Mouse (Mus musculus) kidney, adult 2 months (tissue): ENCODE results near the gene Chst11. TPM values are rescaled to one million over a fixed set of nuclear protein-coding genes. Genes with fewer than 3 reads are reported as not detected.

Experiments used
- DNase-seq: peaks from one replicate; pipeline ENCODE4 v3.0.0; 2021
- H3K27ac ChIP-seq: fragments of 200-500 bp; 2 replicates; pipeline ENCODE4 v1.5.1; 2012; ENCODE audit warnings: low read depth, low read length, control low read depth, inconsistent platforms; ENCODE audit not compliant: insufficient read depth
- H3K27me3 ChIP-seq: fragments of 200-500 bp; replicated peaks from 2 replicates; pipeline ENCODE4 v1.6.1; 2012; ENCODE audit warnings: mild to moderate bottlenecking, moderate library complexity, low read length, inconsistent platforms; ENCODE audit not compliant: control insufficient read depth, insufficient read depth
- H3K36me3 ChIP-seq: fragments of 200-500 bp; 2 replicates; pipeline ENCODE4 v1.6.1; 2012; ENCODE audit warnings: mild to moderate bottlenecking, moderate library complexity, low read length, inconsistent platforms; ENCODE audit not compliant: control insufficient read depth, insufficient read depth
- H3K4me1 ChIP-seq: fragments of 200-500 bp; 2 replicates; pipeline ENCODE4 v1.6.1; 2011; ENCODE audit warnings: low read length; ENCODE audit not compliant: control insufficient read depth, insufficient read depth
- H3K4me3 ChIP-seq: fragments of 200-500 bp; 2 replicates; pipeline ENCODE4 v1.5.1; 2011; ENCODE audit warnings: mild to moderate bottlenecking, low read depth, low read length, control low read depth; ENCODE audit not compliant: insufficient read depth
- CTCF ChIP-seq: fragments of 200-500 bp; conservative IDR thresholded peaks from 2 replicates; pipeline ENCODE4 v1.5.1; 2011; ENCODE audit warnings: low read depth, mild to moderate bottlenecking, control low read depth, low read length, moderate library complexity, mixed read lengths; ENCODE audit not compliant: insufficient read depth, insufficient read length
- POLR2A ChIP-seq: fragments of 200-500 bp; IDR thresholded peaks from one replicate; pipeline ENCODE4 v1.6.1; 2011; ENCODE audit warnings: low read depth, low read length, control low read depth
- WGBS: fragments of 180-500 bp; shearing (Covaris S2); methylation state at CpG from one replicate; pipeline ENCODE4 v1.1.7; 2018; 5-methylcytosine and 5-hydroxymethylcytosine counted together
- polyA plus RNA-seq: library from polyadenylated mRNA; depleted of rRNA; stranded (reverse); fragments of >200 nt; gene quantifications from 2 replicates; pipeline ENCODE4 v1.2.3, GENCODE M21; 2012

Gene Chst11
- polyA plus RNA-seq, 1 experiment, result 8.0 TPM

DNA sequence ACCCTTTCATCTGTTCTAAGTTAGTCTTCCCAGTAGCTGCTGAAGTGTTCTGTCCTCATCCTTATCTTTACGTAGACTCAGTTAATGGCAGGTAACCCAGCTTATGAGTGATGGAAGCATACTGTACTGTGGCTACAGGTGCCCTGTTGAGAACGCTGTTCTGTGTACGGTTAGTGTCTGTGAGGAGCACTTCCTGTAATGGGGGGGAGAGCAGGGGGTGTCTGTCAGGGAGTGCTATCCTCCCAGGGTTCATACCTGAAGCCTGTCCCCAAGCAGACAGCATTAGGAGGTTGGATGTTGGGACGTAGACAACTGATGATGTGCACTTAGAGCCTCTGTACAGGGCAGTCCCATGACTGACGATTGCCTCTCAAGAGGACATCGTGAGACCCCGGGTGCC lies 18.6 kb downstream of the Chst11 start:
- 89% methylated on average over 7 of the region's 7 CpGs for WGBS
- DNase-seq, result no peak
- H3K36me3 ChIP-seq, result no peaks in the 10 kb centered on the region
- H3K4me3 ChIP-seq, result no peak overlapping the region
- H3K27ac ChIP-seq, result no peak overlapping the region
- no peaks in the 10 kb centered on the region for H3K4me1 ChIP-seq
- H3K27me3 ChIP-seq, result no peaks in the 10 kb centered on the region
- TF ChIP-seq CTCF (no peak), POLR2A (no peak)

GRCm38 (mm10) chr10:83004389-83004788 lies 19.1 kb downstream of the Chst11 start:
- peak; percentile 33 for DNase-seq
- no peak overlapping the region for H3K27ac ChIP-seq

GRCm38 (mm10) chr10:83005003-83005402 lies 19.7 kb downstream of the Chst11 start:
- no peak overlapping the region for H3K4me3 ChIP-seq
- H3K4me1 ChIP-seq, result no peaks in the 10 kb centered on the region
- peak; percentile 28 for DNase-seq
- TF ChIP-seq CTCF (no peak), POLR2A (no peak)
- 72% methylated on average over 4 of the region's 4 CpGs for WGBS
- no peaks in the 10 kb centered on the region for H3K27me3 ChIP-seq
- no peak overlapping the region for H3K27ac ChIP-seq
- H3K36me3 ChIP-seq, result no peaks in the 10 kb centered on the region

More at GRCm38 (mm10) chr10:83004389-83004788, 19.1 kb downstream of the Chst11 start:
- Histone ChIP-seq H3K4me3 (no peak overlapping the region), H3K4me1 (no peaks in the 10 kb centered on the region), H3K27me3 (no peaks in the 10 kb centered on the region), H3K36me3 (no peaks in the 10 kb centered on the region)
- 48% methylated on average over 9 of the region's 9 CpGs for WGBS
- TF ChIP-seq CTCF (no peak), POLR2A (no peak)

- Histone ChIP-seq H3K36me3 (no peaks in the 10 kb centered on the region), H3K27ac (no peak overlapping the region), H3K27me3 (no peaks in the 10 kb centered on the region), H3K4me1 (no peaks in the 10 kb centered on the region), H3K4me3 (no peak overlapping the region)
- no peak for DNase-seq
- TF ChIP-seq POLR2A, result no peak
- no peak for TF ChIP-seq CTCF
- WGBS, result 90% methylated on average over 8 of the region's 8 CpGs
Measured at GRCm38 (mm10) chr10:83006258-83006657, 21.0 kb downstream of the Chst11 start.

DNA sequence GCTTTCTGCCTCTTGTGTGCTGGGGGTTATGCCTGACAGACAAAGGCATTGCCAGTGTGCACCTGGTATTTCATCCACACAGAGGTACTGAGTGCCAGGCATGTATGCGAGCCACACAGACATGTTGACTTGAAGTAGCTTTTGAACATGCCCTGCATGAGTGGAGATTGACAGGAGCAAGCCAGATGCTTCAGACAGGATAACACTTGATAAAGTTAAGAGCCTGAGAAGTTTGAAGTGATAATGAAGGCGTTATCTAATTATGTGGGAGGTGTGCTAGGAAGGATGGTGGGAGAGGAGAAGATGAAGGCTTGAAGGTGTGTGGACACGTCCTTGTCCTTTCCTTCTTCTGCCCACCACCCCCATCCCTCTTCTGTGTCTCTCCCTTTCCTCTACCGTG lies 28.7 kb downstream of the Chst11 start:
- H3K4me1 ChIP-seq, result no peaks in the 10 kb centered on the region
- H3K4me3 ChIP-seq, result no peak overlapping the region
- no peaks in the 10 kb centered on the region for H3K36me3 ChIP-seq
- 86% methylated on average over 4 of the region's 4 CpGs for WGBS
- H3K27me3 ChIP-seq, result no peaks in the 10 kb centered on the region
- TF ChIP-seq POLR2A (no peak), CTCF (no peak)
- no peak for DNase-seq
- no peak overlapping the region for H3K27ac ChIP-seq

DNA sequence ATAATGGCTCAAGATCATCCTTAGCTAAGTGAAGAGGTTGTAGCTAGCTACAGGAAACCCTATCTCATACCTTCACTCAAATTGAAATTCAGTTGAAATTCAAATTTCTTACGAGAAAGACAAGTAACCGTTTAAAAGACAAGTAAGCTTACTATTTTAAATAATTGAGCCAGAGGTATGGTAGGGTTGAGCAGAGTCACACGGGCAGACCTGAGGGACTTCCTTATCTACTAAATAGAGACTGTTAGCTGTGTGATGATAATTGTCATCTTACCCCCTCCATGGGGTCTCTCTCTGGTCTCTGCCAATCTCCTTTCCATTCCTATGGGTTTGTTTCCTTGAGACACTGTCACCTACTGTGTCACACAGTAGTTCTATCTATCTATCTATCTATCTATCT lies 30.6 kb downstream of the Chst11 start:
- no peak for TF ChIP-seq POLR2A
- TF ChIP-seq CTCF, result no peak
- Histone ChIP-seq H3K36me3 (no peaks in the 10 kb centered on the region), H3K4me1 (no peaks in the 10 kb centered on the region), H3K27me3 (no peaks in the 10 kb centered on the region), H3K27ac (no peak overlapping the region), H3K4me3 (no peak overlapping the region)
- WGBS, result 95% methylated on average over 3 of the region's 3 CpGs
- DNase-seq, result no peak

DNA sequence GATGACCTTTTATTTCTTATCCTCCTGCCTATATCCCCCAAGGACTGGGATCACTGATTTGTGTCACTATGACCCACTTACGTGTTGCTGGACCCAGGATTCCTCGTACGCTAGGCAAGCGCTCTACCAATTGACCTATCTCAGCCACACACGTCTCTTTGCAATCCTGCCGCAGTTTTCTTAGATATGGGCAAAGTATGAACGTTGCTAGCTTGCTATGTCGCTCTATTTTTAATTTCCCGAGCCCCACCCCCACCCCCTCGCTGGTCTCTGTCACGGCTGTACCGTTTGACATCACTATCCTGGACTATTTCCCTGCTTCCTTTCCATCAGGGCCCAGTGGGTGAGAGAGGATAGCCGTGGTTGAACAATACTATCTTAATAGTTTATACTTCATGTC lies 31.5 kb downstream of the Chst11 start:
- no peak overlapping the region for H3K4me3 ChIP-seq
- no peak for DNase-seq
- WGBS, result 76% methylated on average over 13 of the region's 13 CpGs
- H3K4me1 ChIP-seq, result no peaks in the 10 kb centered on the region
- TF ChIP-seq CTCF (no peak), POLR2A (no peak)
- no peak overlapping the region for H3K27ac ChIP-seq
- no peaks in the 10 kb centered on the region for H3K36me3 ChIP-seq
- H3K27me3 ChIP-seq, result no peaks in the 10 kb centered on the region
